Mouse (Mus musculus) neural tube, embryonic 15.5 days (tissue): ENCODE measurements around the gene Chst3. TPM values are rescaled to one million over a fixed set of nuclear protein-coding genes. Genes with fewer than 3 reads are reported as not detected.
"Not testable (repeated sequence)": the region's sequence is repeated elsewhere in the genome, so short reads cannot be mapped to it uniquely, and the experiment has no call there.

ENCODE experiments used
- ATAC-seq: fragments of 200-750 bp; cut with Nextera tagmentation; 2 replicates; pipeline ENCODE4 v1.8.0; 2017; ENCODE audit warnings: mild to moderate bottlenecking, moderate TSS enrichment, moderate library complexity; ENCODE audit not compliant: low FRiP score
- H3K27ac ChIP-seq: fragments of 300-500 bp; sonication (generic); replicated peaks from 2 replicates; pipeline ENCODE4 v1.5.1; 2015; ENCODE audit warnings: mild to moderate bottlenecking, inconsistent platforms
- H3K27me3 ChIP-seq: fragments of 300-500 bp; sonication (generic); replicated peaks from 2 replicates; pipeline ENCODE4 v1.6.1; 2015; ENCODE audit warnings: inconsistent platforms
- H3K36me3 ChIP-seq: fragments of 300-500 bp; sonication (generic); 2 replicates; pipeline ENCODE4 v1.6.1; 2015; ENCODE audit warnings: inconsistent platforms
- H3K4me1 ChIP-seq: fragments of 300-500 bp; sonication (generic); 2 replicates; pipeline ENCODE4 v1.6.1; 2015; ENCODE audit warnings: inconsistent platforms
- H3K4me2 ChIP-seq: fragments of 300-500 bp; sonication (generic); 2 replicates; pipeline ENCODE4 v1.6.1; 2015; ENCODE audit warnings: inconsistent platforms, mild to moderate bottlenecking, moderate library complexity
- H3K4me3 ChIP-seq: fragments of 300-500 bp; sonication (generic); replicated peaks from 2 replicates; pipeline ENCODE4 v1.5.1; 2015; ENCODE audit warnings: mild to moderate bottlenecking, inconsistent platforms
- H3K9ac ChIP-seq: fragments of 300-500 bp; sonication (generic); replicated peaks from 2 replicates; pipeline ENCODE4 v1.6.1; 2015; ENCODE audit warnings: mild to moderate bottlenecking, inconsistent platforms
- H3K9me3 ChIP-seq: fragments of 300-500 bp; sonication (generic); replicated peaks from 2 replicates; pipeline ENCODE4 v1.6.1; 2016; ENCODE audit warnings: inconsistent platforms
- WGBS: fragments of 180-500 bp; shearing (Covaris S2); methylation state at CpG from one replicate; pipeline ENCODE4 v1.1.7; 2015; ENCODE audit warnings: mixed read lengths; 5-methylcytosine and 5-hydroxymethylcytosine counted together
- polyA plus RNA-seq: library from polyadenylated mRNA; unstranded; fragments of >200 nt; fragmentation: Nextera tagmentation; extraction: Ambion mirVana; gene quantifications from 2 replicates; pipeline ENCODE4 v1.2.1, GENCODE M21; 2015

Chst3 gene
- polyA plus RNA-seq, 1 experiment from 2014 or later = 1.9 TPM

- H3K4me1 ChIP-seq = peaks cover 7% of the 10 kb centered on the region; the same call in 1 of the 2 replicates
- no peak overlapping the region for H3K4me3 ChIP-seq
- no peak for ATAC-seq
- no peak overlapping the region for H3K4me2 ChIP-seq
- H3K9ac ChIP-seq = no peak overlapping the region
- no peaks in the 10 kb centered on the region for H3K9me3 ChIP-seq
- H3K27ac ChIP-seq = no peak overlapping the region
- WGBS = 68% methylated on average over 10 of the region's 10 CpGs
- H3K27me3 ChIP-seq = no peaks in the 10 kb centered on the region
- no peaks in the 10 kb centered on the region for H3K36me3 ChIP-seq
These were observed 48.6 kb downstream of the Chst3 start for GRCm38 (mm10) chr10:60170326-60171089.

GRCm38 (mm10) chr10:60168960-60169359 lies 50.1 kb downstream of the Chst3 start:
- Histone ChIP-seq H3K9ac (no peak overlapping the region), H3K36me3 (no peaks in the 10 kb centered on the region), H3K27me3 (no peaks in the 10 kb centered on the region), H3K27ac (no peak overlapping the region), H3K9me3 (no peaks in the 10 kb centered on the region), H3K4me3 (no peak overlapping the region), H3K4me2 (no peak overlapping the region), H3K4me1 (peaks cover 7% of the 10 kb centered on the region; the same call in 1 of the 2 replicates)
- 58% methylated on average over 3 of the region's 3 CpGs for WGBS
- ATAC-seq = no peak

- Histone ChIP-seq H3K9ac (no peak overlapping the region), H3K4me2 (no peak overlapping the region), H3K27ac (no peak overlapping the region), H3K36me3 (no peaks in the 10 kb centered on the region), H3K27me3 (no peaks in the 10 kb centered on the region), H3K9me3 (no peaks in the 10 kb centered on the region), H3K4me3 (no peak overlapping the region), H3K4me1 (peaks cover 7% of the 10 kb centered on the region; the same call in 1 of the 2 replicates)
- 73% methylated on average over 2 of the region's 2 CpGs for WGBS
- no peak for ATAC-seq
These were observed 50.8 kb downstream of the Chst3 start for GRCm38 (mm10) chr10:60168306-60168705.

GRCm38 (mm10) chr10:60166068-60166467 lies 53.0 kb downstream of the Chst3 start:
- H3K4me2 ChIP-seq = no peak overlapping the region

GRCm38 (mm10) chr10:60164869-60165268 lies 54.2 kb downstream of the Chst3 start:
- Histone ChIP-seq H3K9ac (no peak overlapping the region), H3K9me3 (no peaks in the 10 kb centered on the region), H3K36me3 (no peaks in the 10 kb centered on the region), H3K4me3 (no peak overlapping the region), H3K27ac (no peak overlapping the region), H3K4me2 (no peak overlapping the region), H3K4me1 (no peaks in the 10 kb centered on the region), H3K27me3 (no peaks in the 10 kb centered on the region)
- no peak for ATAC-seq
- 56% methylated on average over 1 of the region's 1 CpGs for WGBS

More at GRCm38 (mm10) chr10:60166068-60166467, 53.0 kb downstream of the Chst3 start:
- Histone ChIP-seq H3K9ac (no peak overlapping the region), H3K9me3 (no peaks in the 10 kb centered on the region), H3K4me3 (no peak overlapping the region), H3K36me3 (no peaks in the 10 kb centered on the region), H3K27me3 (no peaks in the 10 kb centered on the region), H3K27ac (no peak overlapping the region), H3K4me1 (no peaks in the 10 kb centered on the region)
- ATAC-seq = no peak
- 28% methylated on average over 3 of the region's 3 CpGs for WGBS

- Histone ChIP-seq H3K4me1 (no peaks in the 10 kb centered on the region), H3K9ac (no peak overlapping the region), H3K36me3 (no peaks in the 10 kb centered on the region), H3K4me2 (no peak overlapping the region), H3K27ac (no peak overlapping the region), H3K9me3 (no peaks in the 10 kb centered on the region), H3K27me3 (no peaks in the 10 kb centered on the region), H3K4me3 (no peak overlapping the region)
- 95% methylated on average over 6 of the region's 6 CpGs for WGBS
- ATAC-seq = no peak
These were observed 56.1 kb downstream of the Chst3 start for GRCm38 (mm10) chr10:60162973-60163255.

GRCm38 (mm10) chr10:60162184-60162972 lies 56.7 kb downstream of the Chst3 start:
- H3K4me2 ChIP-seq, H3K4me3 ChIP-seq, H3K27ac ChIP-seq, ATAC-seq, H3K27me3 ChIP-seq, H3K4me1 ChIP-seq, H3K9ac ChIP-seq, H3K36me3 ChIP-seq, H3K9me3 ChIP-seq: not testable (repeated sequence)
- 82% methylated on average over 8 of the region's 8 CpGs for WGBS

- 62% methylated on average over 3 of the region's 3 CpGs for whole genome bisulfite sequencing
- H3K9me3 ChIP-seq, H3K27me3 ChIP-seq, H3K36me3 ChIP-seq, H3K27ac ChIP-seq, H3K4me3 ChIP-seq, H3K4me1 ChIP-seq, ATAC-seq, H3K9ac ChIP-seq, H3K4me2 ChIP-seq: not testable (repeated sequence)
These were observed 57.7 kb downstream of the Chst3 start for GRCm38 (mm10) chr10:60161397-60161796.

GRCm38 (mm10) chr10:60158144-60158543 lies 60.9 kb downstream of the Chst3 start:
- WGBS = 95% methylated on average over 3 of the region's 3 CpGs
- no peaks in the 10 kb centered on the region for H3K9me3 ChIP-seq
- H3K4me2 ChIP-seq = no peak overlapping the region
- H3K4me3 ChIP-seq = no peak overlapping the region
- no peaks in the 10 kb centered on the region for H3K27me3 ChIP-seq
- ATAC-seq = no peak
- H3K27ac ChIP-seq = no peak overlapping the region
- peaks cover 4% of the 10 kb centered on the region; the same call in 1 of the 2 replicates for H3K4me1 ChIP-seq
- no peaks in the 10 kb centered on the region for H3K36me3 ChIP-seq
- H3K9ac ChIP-seq = no peak overlapping the region

- Histone ChIP-seq H3K4me3 (no peak overlapping the region), H3K36me3 (no peaks in the 10 kb centered on the region)
- no peak for ATAC-seq
These were observed 63.0 kb downstream of the Chst3 start for GRCm38 (mm10) chr10:60156016-60156415.

GRCm38 (mm10) chr10:60151107-60151663 lies 67.9 kb downstream of the Chst3 start:
- Histone ChIP-seq H3K27ac (no peak overlapping the region), H3K4me1 (peaks cover 8% of the 10 kb centered on the region; the same call in 1 of the 2 replicates)
- 41% methylated on average over 6 of the region's 6 CpGs for WGBS

More at GRCm38 (mm10) chr10:60156016-60156415, 63.0 kb downstream of the Chst3 start:
- H3K4me1 ChIP-seq = peaks cover 8% of the 10 kb centered on the region; the same call in 1 of the 2 replicates
- no peaks in the 10 kb centered on the region for H3K9me3 ChIP-seq
- no peak overlapping the region for H3K9ac ChIP-seq
- no peaks in the 10 kb centered on the region for H3K27me3 ChIP-seq
- no peak overlapping the region for H3K27ac ChIP-seq
- no peak overlapping the region for H3K4me2 ChIP-seq

GRCm38 (mm10) chr10:60148087-60148486 lies 71.0 kb downstream of the Chst3 start:
- Histone ChIP-seq H3K4me1 (0 out of 2 replicates have a peak, but pooled peaks cover 4% of the 10 kb centered on the region), H3K27me3 (no peaks in the 10 kb centered on the region), H3K4me2 (no peak overlapping the region), H3K27ac (no peak overlapping the region), H3K4me3 (no peak overlapping the region), H3K9ac (no peak overlapping the region), H3K36me3 (no peaks in the 10 kb centered on the region), H3K9me3 (no peaks in the 10 kb centered on the region)
- peak; percentile 58 for ATAC-seq
- 1% methylated on average over 5 of the region's 5 CpGs for WGBS

More at GRCm38 (mm10) chr10:60151107-60151663, 67.9 kb downstream of the Chst3 start:
- Histone ChIP-seq H3K4me2 (no peak overlapping the region), H3K9ac (no peak overlapping the region), H3K36me3 (no peaks in the 10 kb centered on the region), H3K9me3 (no peaks in the 10 kb centered on the region), H3K4me3 (no peak overlapping the region), H3K27me3 (no peaks in the 10 kb centered on the region)
- ATAC-seq = no peak
